Mouse (Mus musculus) myocyte (in vitro differentiated cells): ENCODE data around the gene H2al2a.

Experiments
- MYOG ChIP-seq, 3 experiments: IDR thresholded peaks; one replicate each; pipeline ENCODE4 v1.6.1; 2011; ENCODE audit warnings: control low read depth in 2 of 3, low read depth in 2 of 3, mild to moderate bottlenecking in 2 of 3; ENCODE audit not compliant: insufficient read length in 2 of 3, control insufficient read depth in 1 of 3, insufficient read depth in 1 of 3
- POLR2A ChIP-seq: IDR thresholded peaks from one replicate; pipeline ENCODE4 v1.6.1; 2011; ENCODE audit warnings: low read depth, mild to moderate bottlenecking, control low read depth, moderate library complexity; ENCODE audit not compliant: insufficient read length

- TF ChIP-seq MYOG (IDR thresholded peaks at IDR 0.05; ENCODE audit: control insufficient read depth in 1 of 3, insufficient read depth in 1 of 3, insufficient read length in 2 of 3, low read depth in 2 of 3) = no peak
- no peak for TF ChIP-seq POLR2A
Observed at GRCm38 (mm10) chr2:18032538-18032895, 35.8 kb upstream of the H2al2a start.
